Mouse (Mus musculus) ovary, postnatal 10 days (tissue): ENCODE results near the gene Trim3.
A peak's percentile ranks its signal among the peaks of the same experiment; 100 is the strongest.

ENCODE experiments used
- DNase-seq: peaks from one replicate; pipeline ENCODE4 v3.0.0; 2022; ENCODE audit warnings: low spot score

The Trim3 gene

GRCm38 (mm10) chr7:105633127-105633800 is at the start of gene Trim3:
Trim3 (minus strand) TSS chr7:105633571.
- DNase-seq = peak; percentile 77

GRCm38 (mm10) chr7:105650639-105651435 is 17.5 kb upstream of the Trim3 start, which contains the start of gene Dnhd1:
Dnhd1 (plus strand) TSS chr7:105650827.
- peak; percentile 38 for DNase-seq

GRCm38 (mm10) chr7:105641936-105642335 is 8.6 kb upstream of the Trim3 start:
- no peak for DNase-seq

- no peak for DNase-seq
Observed at GRCm38 (mm10) chr7:105640894-105641255, 7.5 kb upstream of the Trim3 start.

GRCm38 (mm10) chr7:105640233-105640893 is 7.0 kb upstream of the Trim3 start, which contains the start of the genes Arfip2 and Gm45799:
Arfip2 (minus strand) TSS chr7:105640416.
Gm45799 (plus strand) TSS chr7:105640552.
- peak; percentile 83 for DNase-seq

- no peak for DNase-seq
Observed at GRCm38 (mm10) chr7:105639756-105640155, 6.4 kb upstream of the Trim3 start, which contains the start of gene Timm10b. Timm10b (plus strand) TSS chr7:105640056.

- no peak for DNase-seq
Observed at GRCm38 (mm10) chr7:105639304-105639703, 5.9 kb upstream of the Trim3 start.

- no peak for DNase-seq
Observed at GRCm38 (mm10) chr7:105638776-105639175, 5.4 kb upstream of the Trim3 start.

GRCm38 (mm10) chr7:105635726-105636125 is 2.4 kb upstream of the Trim3 start:
- DNase-seq = no peak

GRCm38 (mm10) chr7:105634272-105634920 is 1.0 kb upstream of the Trim3 start:
- no peak for DNase-seq

GRCm38 (mm10) chr7:105633801-105634135 is 397 bp upstream of the Trim3 start:
- DNase-seq = no peak

- no peak for DNase-seq
Observed at GRCm38 (mm10) chr7:105632551-105632972, 809 bp downstream of the Trim3 start.

GRCm38 (mm10) chr7:105628633-105629032 is 4.7 kb downstream of the Trim3 start:
- DNase-seq = no peak

- DNase-seq = no peak
Observed at GRCm38 (mm10) chr7:105625397-105625796, 8.0 kb downstream of the Trim3 start.

- no peak for DNase-seq
Observed at GRCm38 (mm10) chr7:105621646-105622292, 11.6 kb downstream of the Trim3 start.

- DNase-seq = no peak
Observed at GRCm38 (mm10) chr7:105621053-105621452, 12.3 kb downstream of the Trim3 start.

GRCm38 (mm10) chr7:105619701-105620100 is 13.7 kb downstream of the Trim3 start:
- no peak for DNase-seq

- no peak for DNase-seq
Observed at GRCm38 (mm10) chr7:105617810-105618209, 15.6 kb downstream of the Trim3 start.

- no peak for DNase-seq
Observed at GRCm38 (mm10) chr7:105616561-105616960, 16.8 kb downstream of the Trim3 start.

- DNase-seq = no peak
Observed at GRCm38 (mm10) chr7:105615720-105616119, 17.7 kb downstream of the Trim3 start.

- no peak for DNase-seq
Observed at GRCm38 (mm10) chr7:105614400-105614799, 19.0 kb downstream of the Trim3 start.

GRCm38 (mm10) chr7:105611767-105612166 is 21.6 kb downstream of the Trim3 start:
- DNase-seq = no peak
